Mouse (Mus musculus): ENCODE measurements around the gene Gm13090.
A peak's percentile ranks its signal among the peaks of the same experiment; 100 is the strongest.

Gm13090 gene

GRCm38 (mm10) chr4:151097104-151097438 lies 7.7 kb downstream of the Gm13090 start:
- no peak for DNase-seq (ENCODE audit: low spot score)

DNA sequence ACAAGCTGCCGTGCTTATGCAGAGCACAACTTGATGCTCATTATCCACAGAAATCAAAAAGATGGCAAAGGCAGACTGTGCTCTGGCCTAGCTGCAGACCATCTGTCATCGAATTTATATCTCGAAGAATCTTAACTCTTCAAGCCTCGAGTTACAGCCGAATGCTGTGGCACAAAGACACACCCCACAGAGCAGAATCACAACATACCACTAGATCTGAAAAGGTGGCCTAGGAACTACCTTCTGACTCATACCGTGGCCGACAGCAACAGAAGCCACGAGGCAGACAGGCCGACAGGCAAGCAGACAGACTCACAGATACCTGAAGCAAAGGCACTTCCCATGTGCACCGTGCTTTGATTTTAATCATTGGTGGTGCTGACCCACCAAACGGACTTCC lies 14.3 kb downstream of the Gm13090 start:
- no peak for DNase-seq (ENCODE audit: low spot score)

DNA sequence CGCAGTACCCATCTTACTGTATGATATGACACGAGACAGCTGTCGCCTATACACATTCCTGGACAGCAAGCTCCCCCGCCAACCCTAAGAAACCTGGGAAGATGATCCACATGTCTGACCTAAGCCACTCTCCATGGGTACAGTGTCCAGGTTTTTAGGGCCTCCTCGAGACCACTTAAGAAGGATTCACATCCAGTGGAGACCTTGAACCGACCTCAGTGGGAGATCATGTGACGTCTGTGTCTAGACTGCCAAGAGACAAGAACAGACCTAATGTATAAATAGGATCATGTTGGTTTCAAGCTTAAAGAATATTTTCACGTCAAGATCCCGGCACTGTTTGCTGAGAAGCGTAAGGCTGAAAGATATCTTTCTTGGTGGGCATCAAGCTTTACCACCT lies 14.8 kb downstream of the Gm13090 start:
- DNase-seq (ENCODE audit: low spot score): no peak

- DNase-seq (ENCODE audit: low spot score): no peak
Measured at GRCm38 (mm10) chr4:151105886-151106285, 16.5 kb downstream of the Gm13090 start.

- DNase-seq (ENCODE audit: low spot score): no peak
Measured at GRCm38 (mm10) chr4:151106468-151106867, 17.1 kb downstream of the Gm13090 start.

- no peak for DNase-seq (ENCODE audit: low spot score)
Measured at GRCm38 (mm10) chr4:151107131-151108001, 18.0 kb downstream of the Gm13090 start.

GRCm38 (mm10) chr4:151108028-151108771 lies 18.8 kb downstream of the Gm13090 start:
- DNase-seq (ENCODE audit: low spot score): peak; percentile 83

DNA sequence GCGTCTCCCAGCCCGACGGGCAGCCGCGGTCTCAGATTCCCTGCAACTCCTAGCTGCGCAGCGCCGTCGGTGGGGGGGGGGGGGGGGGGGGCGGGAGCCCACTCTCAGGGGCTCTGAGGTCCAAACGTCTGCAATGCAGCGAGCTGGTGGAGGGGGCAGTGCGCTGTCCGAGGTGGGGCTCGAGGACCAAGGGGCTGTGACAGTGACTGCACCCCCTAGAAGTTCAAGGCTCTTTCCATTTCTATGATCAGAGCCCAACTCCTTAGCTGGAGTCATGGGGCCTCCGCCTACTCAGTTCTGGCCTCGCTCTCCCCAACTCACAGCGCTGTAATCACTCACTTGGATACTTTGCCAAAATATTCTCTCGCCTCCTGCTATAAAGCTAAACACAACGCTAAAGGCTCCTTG lies 19.5 kb downstream of the Gm13090 start:
- DNase-seq (ENCODE audit: low spot score): no peak

- DNase-seq (ENCODE audit: low spot score): no peak
Measured at GRCm38 (mm10) chr4:151111226-151111625, 21.9 kb downstream of the Gm13090 start.

GRCm38 (mm10) chr4:151114574-151114973 lies 25.2 kb downstream of the Gm13090 start:
- DNase-seq (ENCODE audit: low spot score): no peak

DNA sequence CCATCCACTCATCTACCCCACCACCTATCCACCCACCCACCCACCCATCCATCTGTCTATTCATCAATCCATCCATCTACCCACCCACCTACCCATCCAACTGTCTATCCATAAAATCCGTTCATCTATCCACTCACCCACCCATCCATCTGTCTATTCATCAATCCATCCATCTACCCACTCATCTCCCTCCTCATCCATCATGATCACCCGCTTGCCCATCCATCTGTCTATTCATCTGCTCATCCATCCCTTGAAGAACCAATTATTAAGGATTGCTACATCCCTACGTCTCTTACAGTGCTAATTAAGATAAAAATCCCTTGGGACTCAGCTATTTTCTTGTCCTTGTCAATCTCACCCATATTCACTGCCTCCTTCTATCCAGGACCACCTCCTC lies 29.5 kb downstream of the Gm13090 start:
- no peak for DNase-seq (ENCODE audit: low spot score)

- DNase-seq (ENCODE audit: low spot score): no peak
Measured at GRCm38 (mm10) chr4:151127636-151128548, 38.5 kb downstream of the Gm13090 start.

- DNase-seq (ENCODE audit: low spot score): peak; percentile 68
Measured at GRCm38 (mm10) chr4:151128641-151129541, 39.5 kb downstream of the Gm13090 start.

GRCm38 (mm10) chr4:151129725-151130557 lies 40.6 kb downstream of the Gm13090 start:
- DNase-seq (ENCODE audit: low spot score): no peak

GRCm38 (mm10) chr4:151130756-151131490 lies 41.6 kb downstream of the Gm13090 start:
- DNase-seq (ENCODE audit: low spot score): peak; percentile 64

DNA sequence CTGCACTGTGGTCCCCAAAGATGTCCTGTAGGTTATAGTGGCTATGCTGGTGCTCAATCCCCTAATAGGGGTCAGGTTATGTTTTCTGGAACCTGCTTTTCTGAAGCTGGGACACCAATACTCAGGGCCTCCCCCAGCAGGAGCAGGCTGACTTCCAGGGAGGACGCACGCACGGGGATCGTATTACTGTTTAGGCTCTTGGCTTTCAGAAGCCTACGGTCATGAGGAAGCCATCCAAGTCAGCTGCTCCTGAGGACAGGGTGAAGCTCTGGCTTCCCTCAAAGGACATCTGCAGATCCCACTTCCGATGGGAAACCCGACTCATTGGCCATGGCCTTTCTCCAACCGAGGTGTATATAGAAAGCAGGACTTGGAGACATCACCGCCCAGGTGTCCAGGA lies 43.1 kb downstream of the Gm13090 start:
- DNase-seq (ENCODE audit: low spot score): no peak

- peak; percentile 37 for DNase-seq (ENCODE audit: low spot score)
Measured at GRCm38 (mm10) chr4:151133760-151134159, 44.4 kb downstream of the Gm13090 start.

DNA sequence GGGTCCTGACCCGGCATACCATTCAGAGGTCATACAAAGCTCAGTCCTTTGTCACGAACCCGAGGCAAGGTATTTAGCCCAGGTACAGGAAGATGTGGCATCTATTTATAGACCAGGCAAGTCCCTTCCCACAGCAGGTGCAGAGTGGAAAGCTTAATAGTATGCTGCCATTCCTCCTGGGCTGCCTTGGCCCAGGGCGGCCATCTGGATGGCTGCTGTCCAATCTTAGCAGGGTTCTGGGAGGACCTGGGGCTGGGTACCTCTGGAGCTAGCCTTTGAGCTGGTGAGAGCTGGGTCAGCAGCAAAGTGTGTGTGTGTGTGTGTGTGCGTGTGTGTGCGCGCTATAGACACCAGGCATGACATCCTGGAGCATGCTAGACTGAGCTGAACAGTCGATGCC lies 46.1 kb downstream of the Gm13090 start:
- no peak for DNase-seq (ENCODE audit: low spot score)

DNA sequence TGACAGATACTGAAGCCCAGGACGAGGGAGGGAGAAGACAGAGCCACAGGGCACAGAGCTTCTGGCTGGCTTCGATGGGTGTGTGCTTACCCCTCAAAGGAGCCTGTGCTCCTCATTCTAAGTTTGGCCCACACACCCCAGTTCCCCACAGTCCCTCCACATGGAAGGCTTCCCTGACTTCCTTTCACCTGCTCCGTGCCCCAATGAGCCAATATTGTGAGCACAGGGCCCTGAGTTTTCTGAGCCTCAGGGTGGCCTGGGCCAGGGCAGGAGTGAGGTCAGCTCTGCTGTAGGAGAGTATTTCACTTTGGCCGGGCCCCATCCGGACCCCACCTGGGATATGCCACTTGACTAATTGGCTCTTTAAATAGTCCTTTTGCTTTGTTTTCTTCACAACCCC lies 48.3 kb downstream of the Gm13090 start:
- no peak for DNase-seq (ENCODE audit: low spot score)

- DNase-seq (ENCODE audit: low spot score): peak; percentile 54
Measured at GRCm38 (mm10) chr4:151138135-151138534, 48.8 kb downstream of the Gm13090 start.

All from ovary, adult 18-20 months (tissue).